Mouse (Mus musculus) layer of hippocampus, postnatal 36 days (tissue): Measurements from ENCODE around the gene Kcnh3. TPM values are rescaled to one million over a fixed set of nuclear protein-coding genes. Genes with fewer than 3 reads are reported as not detected.
"Not testable (repeated sequence)": the region's sequence is repeated elsewhere in the genome, so short reads cannot be mapped to it uniquely, and the experiment has no call there.

Experiments used
- DNase-seq, 2 experiments: peaks; one replicate each; pipeline ENCODE4 v3.0.0; 2022
- total RNA-seq, 2 experiments: library from RNA; stranded (reverse); gene quantifications; 2 replicates each; pipeline ENCODE4 v1.2.3; 2021

Kcnh3 gene
- total RNA-seq, 2 experiments from 2014 or later: 71.6 to 78.9 TPM

GRCm38 (mm10) chr15:99240129-99240528, 15.5 kb downstream of the Kcnh3 start:
- no peak for DNase-seq

DNA sequence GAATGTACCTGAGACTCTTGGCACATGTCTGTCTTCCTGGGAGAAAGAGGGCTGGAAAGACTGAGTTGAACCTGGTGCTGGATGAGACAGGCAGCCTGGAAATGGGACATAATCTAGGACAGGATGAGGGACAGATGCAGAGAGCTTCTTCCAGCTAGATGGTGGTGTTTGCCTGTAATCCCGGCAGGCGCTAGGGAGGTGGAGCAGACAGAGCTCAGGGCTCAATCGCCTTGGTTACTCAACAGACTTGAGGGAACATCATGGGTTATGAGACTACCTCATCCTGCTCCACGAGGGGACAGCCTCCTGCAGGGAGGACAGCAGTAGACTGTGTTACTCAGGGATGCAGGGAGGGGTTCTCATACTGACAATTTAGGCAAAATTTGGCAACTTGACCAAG, 16.6 kb downstream of the Kcnh3 start:
- no peak for DNase-seq

DNA sequence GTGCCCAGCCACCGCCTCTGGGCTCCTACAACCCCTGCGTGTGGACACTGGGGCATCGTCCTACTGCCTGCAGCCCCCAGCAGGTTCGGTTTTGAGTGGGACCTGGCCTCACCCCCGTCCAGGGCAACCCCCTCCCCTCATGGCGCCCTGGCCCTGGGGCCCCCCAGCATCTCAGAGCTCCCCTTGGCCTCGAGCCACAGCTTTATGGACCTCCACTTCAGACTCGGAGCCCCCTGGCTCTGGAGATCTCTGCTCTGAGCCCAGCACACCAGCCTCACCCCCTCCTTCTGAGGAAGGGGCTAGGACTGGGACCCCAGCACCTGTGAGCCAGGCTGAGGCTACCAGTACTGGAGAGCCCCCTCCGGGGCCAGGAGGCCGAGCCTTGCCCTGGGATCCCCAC, 17.4 kb downstream of the Kcnh3 start:
- DNase-seq: no peak

- DNase-seq: not testable (repeated sequence)
These were observed 22.1 kb downstream of the Kcnh3 start for GRCm38 (mm10) chr15:99246736-99247135.

DNA sequence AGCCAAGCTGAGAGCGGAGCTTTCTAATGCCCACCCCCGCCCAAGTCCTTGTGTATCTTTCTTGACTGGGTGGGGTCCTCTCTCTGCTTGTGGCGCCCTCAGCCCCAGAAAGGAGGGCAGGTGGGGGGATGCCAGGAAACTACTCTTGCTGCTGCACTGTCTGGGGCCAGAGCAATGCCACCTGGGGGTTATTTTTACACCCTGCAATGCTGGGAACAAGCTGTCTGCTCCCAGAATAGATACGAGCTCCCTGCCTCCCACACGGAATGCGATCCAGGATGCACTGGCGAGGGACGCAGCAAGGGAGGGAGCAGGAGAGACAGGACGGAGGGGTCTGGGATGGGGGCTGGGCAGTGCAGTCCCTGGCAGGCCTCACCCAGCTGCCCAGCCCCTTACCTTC, 24.3 kb downstream of the Kcnh3 start:
- DNase-seq: peak; percentile 57 to 69

- no peak for DNase-seq
These were observed 25.3 kb downstream of the Kcnh3 start for GRCm38 (mm10) chr15:99249938-99250337.

DNA sequence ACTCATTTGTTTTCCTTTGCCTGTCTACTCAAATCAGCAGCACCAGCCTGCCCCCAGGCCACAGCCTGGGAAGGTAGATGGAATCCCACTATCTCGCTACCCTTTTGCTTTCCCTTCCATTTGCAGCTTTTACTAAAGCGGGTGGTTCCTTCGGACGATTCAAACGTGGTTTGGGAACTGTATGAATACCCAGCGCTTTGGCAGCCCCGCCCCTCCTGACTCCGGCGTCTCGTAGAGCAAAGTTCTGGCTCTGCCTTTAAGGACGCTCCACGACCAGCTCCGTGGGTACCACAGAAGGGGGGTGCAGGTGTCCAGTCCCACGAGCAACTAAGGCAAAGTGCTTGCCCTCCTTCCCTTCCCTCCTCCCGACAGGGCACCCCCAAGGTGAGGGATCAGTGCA, 26.4 kb downstream of the Kcnh3 start:
- not testable (repeated sequence) for DNase-seq

DNA sequence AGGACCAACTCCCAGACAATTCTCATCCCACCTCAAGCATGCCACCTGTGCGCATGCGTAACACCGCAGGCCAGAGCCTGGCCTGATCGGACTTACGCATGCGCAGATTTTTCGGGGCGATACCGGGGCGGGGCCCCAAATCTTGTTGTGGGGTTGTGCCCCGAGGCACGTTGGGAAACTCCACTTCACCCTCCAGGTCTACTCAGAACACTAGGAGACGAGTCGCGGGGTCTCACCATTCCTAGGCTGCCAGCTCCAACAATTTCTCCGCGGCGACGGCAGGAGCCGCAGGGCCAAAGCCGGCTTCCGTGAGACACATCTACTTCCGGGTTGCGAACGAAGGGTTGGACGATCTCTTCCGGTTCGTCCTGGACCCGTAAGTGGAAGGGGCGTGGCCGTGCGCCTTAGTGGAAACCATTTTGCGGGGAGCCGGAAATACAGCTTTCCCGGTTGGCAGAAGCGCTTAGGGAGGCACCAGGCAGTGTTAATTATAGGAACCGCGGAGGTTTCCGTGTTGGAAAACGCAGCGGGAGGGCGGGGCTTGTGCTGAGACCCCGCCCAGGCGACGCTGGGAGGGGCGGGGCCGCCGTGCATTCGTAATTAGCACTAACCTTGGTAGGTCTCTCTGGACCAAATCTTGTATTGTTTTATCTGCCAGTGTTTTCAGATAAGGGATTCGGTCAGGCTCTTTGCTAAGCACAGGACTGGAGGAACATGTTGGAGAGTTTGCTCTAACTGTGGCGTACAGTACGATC, 27.1 kb downstream of the Kcnh3 start, which contains the start of gene Mcrs1:
Gene Mcrs1, minus strand, starts transcription at position 336 of the 755 bp plus-strand sequence.
- peak; percentile 97 for DNase-seq

DNA sequence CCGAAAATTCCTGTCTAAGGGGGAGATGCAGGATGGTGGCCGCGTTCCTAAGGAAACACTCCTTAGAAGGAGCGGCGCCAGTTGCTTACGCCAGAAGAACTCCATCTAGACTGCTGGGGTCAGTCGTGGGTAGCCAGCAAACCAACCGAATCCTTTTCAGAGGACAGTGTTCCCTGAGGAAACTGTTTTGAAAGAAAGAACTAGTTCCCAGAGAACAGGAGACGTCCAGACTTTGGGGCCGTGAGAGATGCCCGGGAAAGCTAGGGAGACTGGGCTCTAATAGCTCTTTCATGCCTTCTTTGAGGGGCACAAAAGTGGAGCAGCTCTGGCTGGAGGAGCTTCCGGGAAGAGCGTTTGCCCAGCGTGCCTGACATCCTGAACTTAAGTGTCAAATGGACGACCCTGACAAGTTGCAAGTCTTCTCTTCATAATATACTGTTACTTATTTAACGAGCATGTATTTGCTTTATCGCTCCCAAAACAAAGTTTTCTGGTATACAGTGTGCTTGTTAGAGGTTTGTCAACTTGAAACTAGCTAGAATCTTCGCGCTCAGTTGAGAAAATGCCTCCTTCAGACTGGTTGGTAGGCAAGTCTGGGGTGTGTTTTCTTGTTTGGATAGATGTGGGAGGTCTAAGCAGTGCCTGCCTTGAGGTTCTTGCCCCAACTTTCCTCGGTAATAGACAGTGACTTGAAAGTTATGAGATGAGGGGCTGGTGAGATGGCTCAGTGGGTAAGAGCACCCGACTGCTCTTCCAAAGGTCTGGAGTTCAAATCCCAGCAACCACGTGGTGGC, 27.9 kb downstream of the Kcnh3 start:
- DNase-seq: no peak

- DNase-seq: not testable (repeated sequence)
These were observed 28.5 kb downstream of the Kcnh3 start for GRCm38 (mm10) chr15:99253175-99253479.

DNA sequence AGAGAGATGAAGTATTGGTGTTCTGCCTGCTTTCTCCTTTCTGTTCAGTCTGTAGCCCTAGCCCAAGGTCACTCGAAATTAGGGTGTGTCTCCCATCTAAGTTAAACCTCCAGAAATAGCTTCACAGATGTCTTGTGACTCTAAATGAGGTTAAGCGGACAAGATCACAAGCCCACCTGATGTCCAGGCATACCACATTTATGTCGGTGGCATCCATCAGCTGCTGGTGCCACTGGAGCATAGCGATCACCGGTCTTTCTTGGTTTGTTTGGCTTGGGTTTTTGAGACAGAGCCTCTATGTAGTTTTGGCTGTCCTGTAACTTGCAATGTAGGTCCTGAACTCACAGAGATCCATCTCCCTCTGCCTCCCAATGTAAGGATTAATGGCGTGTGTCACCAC, 29.1 kb downstream of the Kcnh3 start:
- DNase-seq: no peak

- no peak for DNase-seq
These were observed 29.9 kb downstream of the Kcnh3 start for GRCm38 (mm10) chr15:99254477-99255005.

GRCm38 (mm10) chr15:99255241-99255749, 30.6 kb downstream of the Kcnh3 start:
- DNase-seq: no peak

- no peak for DNase-seq
These were observed 34.6 kb downstream of the Kcnh3 start for GRCm38 (mm10) chr15:99259167-99259729.

- peak; percentile 50 to 52 for DNase-seq
These were observed 35.1 kb downstream of the Kcnh3 start for GRCm38 (mm10) chr15:99259730-99260252.

DNA sequence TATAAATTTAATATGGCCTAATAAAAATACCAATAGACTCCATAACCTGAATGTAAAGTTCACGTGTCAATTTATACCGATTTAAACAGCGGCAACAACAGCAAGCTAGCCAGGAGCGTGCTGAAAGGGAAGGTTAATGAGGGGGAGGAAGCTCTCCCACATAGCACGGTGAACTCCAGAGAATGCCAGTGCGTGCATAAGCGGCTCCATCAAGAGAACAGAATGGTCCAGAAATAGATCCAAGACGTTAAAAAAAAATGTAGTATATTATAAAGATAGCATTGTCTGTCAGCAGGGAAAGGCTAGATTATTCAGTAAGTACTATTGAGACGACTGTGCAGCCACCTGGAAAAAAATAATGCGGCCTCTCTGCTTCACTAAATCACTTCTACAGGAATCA, 38.0 kb downstream of the Kcnh3 start:
- DNase-seq: no peak

- DNase-seq: no peak
These were observed 39.7 kb downstream of the Kcnh3 start for GRCm38 (mm10) chr15:99264363-99264762.

- DNase-seq: peak; percentile 35 to 62
These were observed 41.0 kb downstream of the Kcnh3 start for GRCm38 (mm10) chr15:99265679-99266078.

- DNase-seq: no peak
These were observed 51.4 kb downstream of the Kcnh3 start for GRCm38 (mm10) chr15:99276095-99276494.

DNA sequence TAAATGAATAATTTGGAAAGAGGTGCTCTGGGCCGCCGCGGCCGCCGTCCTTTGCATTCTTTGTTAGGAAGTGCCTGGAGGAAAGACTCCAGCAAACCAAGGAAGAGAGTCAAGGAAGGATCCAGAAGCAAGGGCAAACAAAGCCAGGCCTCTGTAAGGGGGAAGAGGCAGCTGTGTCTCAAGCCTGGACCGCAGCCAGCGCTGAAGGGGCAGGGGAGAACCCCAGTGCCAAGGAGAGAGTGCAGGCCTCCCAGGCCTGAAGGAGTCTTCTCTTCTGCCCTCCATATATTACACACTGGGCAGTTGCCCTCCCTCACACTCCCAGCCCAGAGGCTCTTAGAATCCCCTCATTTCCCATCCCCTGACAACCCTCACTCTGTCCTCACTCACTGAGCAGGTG, 53.6 kb downstream of the Kcnh3 start:
- DNase-seq: no peak

- DNase-seq: no peak
These were observed 58.8 kb downstream of the Kcnh3 start for GRCm38 (mm10) chr15:99283456-99283855.

DNA sequence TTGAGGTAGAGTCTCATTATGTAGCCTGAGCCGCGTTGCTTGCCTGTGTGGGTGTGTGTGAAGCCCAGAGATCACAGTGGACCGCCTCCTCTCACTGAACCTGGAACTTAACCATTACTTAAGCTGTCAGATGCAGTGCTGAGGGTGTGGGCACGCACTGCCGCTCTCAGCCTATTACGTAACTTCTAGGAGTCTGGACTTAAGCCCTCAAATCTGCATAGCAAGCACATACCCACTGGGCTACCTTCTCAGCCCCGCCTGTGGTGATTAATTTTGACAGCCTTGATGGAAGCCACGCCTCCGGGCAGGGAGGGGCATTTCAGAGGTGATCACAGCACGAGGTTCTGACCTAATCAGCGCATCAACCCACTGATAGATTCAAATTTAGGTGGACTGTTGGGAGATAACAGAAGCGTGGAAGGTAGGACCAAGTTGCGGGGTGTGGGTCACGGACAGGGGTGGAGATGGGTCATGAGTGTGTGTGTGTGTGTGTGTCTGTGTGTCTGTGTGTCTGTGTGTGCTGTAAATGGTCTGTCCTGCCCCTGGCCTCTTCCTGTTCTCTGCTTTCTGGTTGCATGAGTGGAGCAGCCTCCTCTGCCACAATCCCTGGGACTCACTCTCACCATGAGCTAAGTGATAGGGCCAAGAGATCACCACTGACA, 60.0 kb downstream of the Kcnh3 start:
- no peak for DNase-seq
